Mouse (Mus musculus): ENCODE data around the gene Rtkn2. TPM values are rescaled to one million over a fixed set of nuclear protein-coding genes. Genes with fewer than 3 reads are reported as not detected.

The Rtkn2 gene
- polyA plus RNA-seq, 1 experiment from 2014 or later = 17.7 TPM

- Histone ChIP-seq H3K4me3 (ENCODE audit: low read depth, low read length) (no peak overlapping the region), H3K27ac (ENCODE audit: low read depth, low read length) (no peak overlapping the region), H3K4me1 (replicated peaks; ENCODE audit: control insufficient read depth, insufficient read depth, low read length) (no peaks in the 10 kb centered on the region), H3K9me3 (ENCODE audit: control insufficient read depth, low read length) (no peaks in the 10 kb centered on the region), H3K36me3 (ENCODE audit: control insufficient read depth, insufficient read depth, low read length) (no peaks in the 10 kb centered on the region), H3K4me2 (replicated peaks; ENCODE audit: low read depth, low read length) (no peak overlapping the region), H3K9ac (ENCODE audit: low read depth, low read length) (no peak overlapping the region), H3K27me3 (ENCODE audit: control insufficient read depth, insufficient read depth, low read length) (no peaks in the 10 kb centered on the region)
- 82% methylated on average over 4 of the region's 4 CpGs for WGBS
- ATAC-seq (ENCODE audit: low FRiP score) (no peak), DNase-seq (ENCODE audit: low spot score) (no peak)
Observed at GRCm38 (mm10) chr10:68086973-68087372, 107.6 kb downstream of the Rtkn2 start.

GRCm38 (mm10) chr10:68087722-68088121 lies 108.4 kb downstream of the Rtkn2 start:
- H3K9ac ChIP-seq (ENCODE audit: low read depth, low read length) = no peak overlapping the region
- H3K9me3 ChIP-seq (ENCODE audit: control insufficient read depth, low read length) = no peaks in the 10 kb centered on the region
- no peak overlapping the region for H3K4me3 ChIP-seq (ENCODE audit: low read depth, low read length)
- H3K4me1 ChIP-seq (replicated peaks; ENCODE audit: control insufficient read depth, insufficient read depth, low read length) = no peaks in the 10 kb centered on the region
- H3K27me3 ChIP-seq (ENCODE audit: control insufficient read depth, insufficient read depth, low read length) = no peaks in the 10 kb centered on the region
- H3K36me3 ChIP-seq (ENCODE audit: control insufficient read depth, insufficient read depth, low read length) = no peaks in the 10 kb centered on the region
- no peak for DNase-seq (ENCODE audit: low spot score)
- H3K27ac ChIP-seq (ENCODE audit: low read depth, low read length) = no peak overlapping the region
- ATAC-seq (ENCODE audit: low FRiP score) = no peak
- 74% methylated on average over 3 of the region's 3 CpGs for WGBS
- no peak overlapping the region for H3K4me2 ChIP-seq (replicated peaks; ENCODE audit: low read depth, low read length)

GRCm38 (mm10) chr10:68089435-68090196 lies 110.2 kb downstream of the Rtkn2 start:
- H3K27ac ChIP-seq (ENCODE audit: low read depth, low read length) = no peak overlapping the region
- H3K9ac ChIP-seq (ENCODE audit: low read depth, low read length) = no peak overlapping the region
- H3K27me3 ChIP-seq (ENCODE audit: control insufficient read depth, insufficient read depth, low read length) = no peaks in the 10 kb centered on the region
- H3K36me3 ChIP-seq (ENCODE audit: control insufficient read depth, insufficient read depth, low read length) = no peaks in the 10 kb centered on the region
- DNase-seq (ENCODE audit: low spot score) (no peak), ATAC-seq (ENCODE audit: low FRiP score) (no peak)
- no peaks in the 10 kb centered on the region for H3K4me1 ChIP-seq (replicated peaks; ENCODE audit: control insufficient read depth, insufficient read depth, low read length)
- H3K4me2 ChIP-seq (replicated peaks; ENCODE audit: low read depth, low read length) = no peak overlapping the region
- no peak overlapping the region for H3K4me3 ChIP-seq (ENCODE audit: low read depth, low read length)
- no peaks in the 10 kb centered on the region for H3K9me3 ChIP-seq (ENCODE audit: control insufficient read depth, low read length)
- 72% methylated on average over 15 of the region's 15 CpGs for WGBS

- Histone ChIP-seq H3K4me1 (replicated peaks; ENCODE audit: control insufficient read depth, insufficient read depth, low read length) (no peaks in the 10 kb centered on the region), H3K9me3 (ENCODE audit: control insufficient read depth, low read length) (no peaks in the 10 kb centered on the region), H3K9ac (ENCODE audit: low read depth, low read length) (no peak overlapping the region), H3K4me2 (replicated peaks; ENCODE audit: low read depth, low read length) (no peak overlapping the region), H3K27ac (ENCODE audit: low read depth, low read length) (no peak overlapping the region), H3K4me3 (ENCODE audit: low read depth, low read length) (no peak overlapping the region), H3K36me3 (ENCODE audit: control insufficient read depth, insufficient read depth, low read length) (no peaks in the 10 kb centered on the region), H3K27me3 (ENCODE audit: control insufficient read depth, insufficient read depth, low read length) (no peaks in the 10 kb centered on the region)
- ATAC-seq (ENCODE audit: low FRiP score) = no peak
- DNase-seq (ENCODE audit: low spot score) = no peak
- WGBS = 88% methylated on average over 4 of the region's 4 CpGs
Observed at GRCm38 (mm10) chr10:68090197-68090535, 110.8 kb downstream of the Rtkn2 start.

GRCm38 (mm10) chr10:68090544-68090943 lies 111.2 kb downstream of the Rtkn2 start:
- Histone ChIP-seq H3K27ac (ENCODE audit: low read depth, low read length) (no peak overlapping the region), H3K4me1 (replicated peaks; ENCODE audit: control insufficient read depth, insufficient read depth, low read length) (no peaks in the 10 kb centered on the region), H3K4me2 (replicated peaks; ENCODE audit: low read depth, low read length) (no peak overlapping the region), H3K4me3 (ENCODE audit: low read depth, low read length) (no peak overlapping the region), H3K36me3 (ENCODE audit: control insufficient read depth, insufficient read depth, low read length) (no peaks in the 10 kb centered on the region), H3K9me3 (ENCODE audit: control insufficient read depth, low read length) (no peaks in the 10 kb centered on the region), H3K9ac (ENCODE audit: low read depth, low read length) (no peak overlapping the region), H3K27me3 (ENCODE audit: control insufficient read depth, insufficient read depth, low read length) (no peaks in the 10 kb centered on the region)
- 92% methylated on average over 3 of the region's 3 CpGs for WGBS
- ATAC-seq (ENCODE audit: low FRiP score) (no peak), DNase-seq (ENCODE audit: low spot score) (no peak)

- H3K4me2 ChIP-seq (replicated peaks; ENCODE audit: low read depth, low read length) = no peak overlapping the region
- H3K4me1 ChIP-seq (replicated peaks; ENCODE audit: control insufficient read depth, insufficient read depth, low read length) = no peaks in the 10 kb centered on the region
- H3K9me3 ChIP-seq (ENCODE audit: control insufficient read depth, low read length) = no peaks in the 10 kb centered on the region
- 86% methylated on average over 11 of the region's 11 CpGs for WGBS
- no peak overlapping the region for H3K27ac ChIP-seq (ENCODE audit: low read depth, low read length)
- no peak overlapping the region for H3K9ac ChIP-seq (ENCODE audit: low read depth, low read length)
- H3K27me3 ChIP-seq (ENCODE audit: control insufficient read depth, insufficient read depth, low read length) = no peaks in the 10 kb centered on the region
- DNase-seq (ENCODE audit: low spot score) = no peak
- no peaks in the 10 kb centered on the region for H3K36me3 ChIP-seq (ENCODE audit: control insufficient read depth, insufficient read depth, low read length)
- no peak for ATAC-seq (ENCODE audit: low FRiP score)
- no peak overlapping the region for H3K4me3 ChIP-seq (ENCODE audit: low read depth, low read length)
Observed at GRCm38 (mm10) chr10:68091011-68091410, 111.6 kb downstream of the Rtkn2 start.

- no peak overlapping the region for H3K4me2 ChIP-seq (replicated peaks; ENCODE audit: low read depth, low read length)
- no peak overlapping the region for H3K4me3 ChIP-seq (ENCODE audit: low read depth, low read length)
- H3K27me3 ChIP-seq (ENCODE audit: control insufficient read depth, insufficient read depth, low read length) = no peaks in the 10 kb centered on the region
- no peaks in the 10 kb centered on the region for H3K9me3 ChIP-seq (ENCODE audit: control insufficient read depth, low read length)
- H3K4me1 ChIP-seq (replicated peaks; ENCODE audit: control insufficient read depth, insufficient read depth, low read length) = no peaks in the 10 kb centered on the region
- H3K9ac ChIP-seq (ENCODE audit: low read depth, low read length) = no peak overlapping the region
- peaks cover 3% of the 10 kb centered on the region; the same call in 1 of the 2 replicates for H3K36me3 ChIP-seq (ENCODE audit: control insufficient read depth, insufficient read depth, low read length)
- no peak overlapping the region for H3K27ac ChIP-seq (ENCODE audit: low read depth, low read length)
- DNase-seq (ENCODE audit: low spot score) (no peak), ATAC-seq (ENCODE audit: low FRiP score) (no peak)
- WGBS = 90% methylated on average over 4 of the region's 4 CpGs
Observed at GRCm38 (mm10) chr10:68091840-68092239, 112.5 kb downstream of the Rtkn2 start.

DNA sequence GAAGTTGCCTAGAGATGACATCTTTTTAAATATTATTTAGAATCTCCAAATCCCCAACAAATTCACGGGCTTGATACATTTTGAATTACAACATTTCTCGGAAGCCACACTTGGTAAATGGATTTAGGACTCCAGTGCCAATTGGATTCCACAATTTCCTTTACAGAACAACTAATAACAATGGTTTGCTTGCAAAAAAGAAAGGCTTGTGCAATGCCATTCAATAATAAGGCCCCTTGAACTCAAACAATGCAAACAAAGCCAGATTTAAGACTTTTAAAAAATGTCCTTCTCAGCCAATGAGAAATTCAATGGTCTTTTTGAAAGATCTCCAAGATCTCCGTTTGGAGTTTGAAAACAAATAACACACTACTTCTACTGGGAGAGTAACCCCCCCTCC lies 114.1 kb downstream of the Rtkn2 start:
- DNase-seq (ENCODE audit: low spot score) (no peak), ATAC-seq (ENCODE audit: low FRiP score) (no peak)
- 81% methylated on average over 3 of the region's 3 CpGs for WGBS
- no peaks in the 10 kb centered on the region for H3K4me1 ChIP-seq (replicated peaks; ENCODE audit: control insufficient read depth, insufficient read depth, low read length)
- H3K9me3 ChIP-seq (ENCODE audit: control insufficient read depth, low read length) = no peaks in the 10 kb centered on the region
- H3K4me2 ChIP-seq (replicated peaks; ENCODE audit: low read depth, low read length) = no peak overlapping the region
- H3K27me3 ChIP-seq (ENCODE audit: control insufficient read depth, insufficient read depth, low read length) = no peaks in the 10 kb centered on the region
- no peak overlapping the region for H3K9ac ChIP-seq (ENCODE audit: low read depth, low read length)
- no peak overlapping the region for H3K4me3 ChIP-seq (ENCODE audit: low read depth, low read length)
- no peak overlapping the region for H3K27ac ChIP-seq (ENCODE audit: low read depth, low read length)
- H3K36me3 ChIP-seq (ENCODE audit: control insufficient read depth, insufficient read depth, low read length) = peaks cover 9% of the 10 kb centered on the region

- Histone ChIP-seq H3K27me3 (ENCODE audit: control insufficient read depth, insufficient read depth, low read length) (no peaks in the 10 kb centered on the region), H3K9ac (ENCODE audit: low read depth, low read length) (no peak overlapping the region), H3K36me3 (ENCODE audit: control insufficient read depth, insufficient read depth, low read length) (peaks cover 9% of the 10 kb centered on the region), H3K27ac (ENCODE audit: low read depth, low read length) (no peak overlapping the region), H3K4me2 (replicated peaks; ENCODE audit: low read depth, low read length) (no peak overlapping the region), H3K4me1 (replicated peaks; ENCODE audit: control insufficient read depth, insufficient read depth, low read length) (no peaks in the 10 kb centered on the region), H3K9me3 (ENCODE audit: control insufficient read depth, low read length) (no peaks in the 10 kb centered on the region), H3K4me3 (ENCODE audit: low read depth, low read length) (no peak overlapping the region)
- DNase-seq (ENCODE audit: low spot score) (no peak), ATAC-seq (ENCODE audit: low FRiP score) (no peak)
- WGBS = 81% methylated on average over 2 of the region's 2 CpGs
Observed at GRCm38 (mm10) chr10:68095136-68095535, 115.8 kb downstream of the Rtkn2 start.
